8 mouse cellular contexts compared by ENCODE assay signal in the genomic region with DNA sequence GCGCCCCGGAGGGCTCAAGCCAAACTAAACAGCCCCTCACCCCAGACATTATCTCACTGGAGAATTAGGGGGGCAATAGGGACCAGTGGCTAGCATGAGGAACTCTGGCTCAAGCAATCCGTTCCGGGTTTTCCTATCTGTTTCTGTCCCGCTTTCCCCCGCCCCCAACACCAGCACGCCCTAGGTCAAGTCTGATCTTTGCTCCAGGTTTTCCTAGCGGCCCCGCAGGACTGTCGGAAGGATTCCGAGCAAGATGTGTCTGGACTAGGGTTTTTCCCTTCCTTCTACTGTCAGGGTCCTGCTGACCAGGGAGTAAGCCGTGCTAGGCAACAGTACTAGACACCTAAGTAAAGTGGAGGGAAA. TPM values are rescaled to one million over a fixed set of nuclear protein-coding genes. Genes with fewer than 3 reads are reported as not detected.
DNase-seq lines count a peak whose midpoint lies in the region; ATAC-seq and TF ChIP-seq lines count a peak whose summit lies in the region.

No protein-coding gene starts in this region.

- no peaks in the 10 kb centered on the region for H3K27me3 ChIP-seq in intestine, postnatal 0 days (replicated peaks; ENCODE audit: control insufficient read depth, insufficient read depth, low read length)
- peaks cover 31% of the 10 kb centered on the region for H3K27me3 ChIP-seq in liver, embryonic 16.5 days (ENCODE audit: control insufficient read depth, insufficient read depth, low read depth, low read length)
- peaks cover 22% of the 10 kb centered on the region for H3K27me3 ChIP-seq in neural tube, embryonic 12.5 days (replicated peaks)

- no peaks in the 10 kb centered on the region for H3K36me3 ChIP-seq in intestine, postnatal 0 days (ENCODE audit: control insufficient read depth, insufficient read depth)
- H3K36me3 ChIP-seq in liver, embryonic 16.5 days (ENCODE audit: control insufficient read depth, insufficient read depth), result no peaks in the 10 kb centered on the region
- H3K36me3 ChIP-seq in neural tube, embryonic 12.5 days, result peaks cover 4% of the 10 kb centered on the region; the same call in 1 of the 2 replicates

- peak overlapping the region; percentile 67; the same call in 1 of the 2 replicates for H3K9ac ChIP-seq in intestine, postnatal 0 days (ENCODE audit: low read depth, low read length)
- H3K9ac ChIP-seq in liver, embryonic 16.5 days (ENCODE audit: low read depth, low read length), result peak overlapping the region; percentile 73
- peak overlapping the region; percentile 50 for H3K9ac ChIP-seq in neural tube, embryonic 12.5 days

- peak; percentile 37 for ATAC-seq in intestine, postnatal 0 days
- ATAC-seq in liver, embryonic 16.5 days (ENCODE audit: low read depth), result peak; percentile 9
- 0 out of 2 replicates have a peak, but pooled peaks have one; percentile 11 for ATAC-seq in neural tube, embryonic 12.5 days (ENCODE audit: low FRiP score, low read depth)
- no peak for ATAC-seq in activated CD4-positive, CD25-positive, alpha-beta regulatory T cell, adult 4 months

- H3K9me3 ChIP-seq in intestine, postnatal 0 days (ENCODE audit: control insufficient read depth), result no peaks in the 10 kb centered on the region
- no peaks in the 10 kb centered on the region for H3K9me3 ChIP-seq in liver, embryonic 16.5 days (replicated peaks; ENCODE audit: control insufficient read depth, low read length)
- no peaks in the 10 kb centered on the region for H3K9me3 ChIP-seq in neural tube, embryonic 12.5 days

- peak; percentile 95 for DNase-seq in 3T3-L1 (ENCODE audit: low read depth, low spot score)
- peak; percentile 93 for DNase-seq in Muller cell, postnatal 12 days (ENCODE audit: inconsistent ontology term)
- DNase-seq in cerebellum, postnatal 36 days, result peak; percentile 88
- peak; percentile 74 to 83 for DNase-seq in gastrocnemius, adult 8-10 months (ENCODE audit: low spot score in 2 of 2)

- H3K27ac ChIP-seq in intestine, postnatal 0 days (ENCODE audit: low read depth, low read length), result peak overlapping the region; percentile 97
- peak overlapping the region; percentile 89 for H3K27ac ChIP-seq in liver, embryonic 16.5 days (ENCODE audit: low read length)
- H3K27ac ChIP-seq in neural tube, embryonic 12.5 days, result no peak overlapping the region

- peak overlapping the region; percentile 76 for H3K4me3 ChIP-seq in intestine, postnatal 0 days (ENCODE audit: low read depth, low read length)
- H3K4me3 ChIP-seq in liver, embryonic 16.5 days (ENCODE audit: low read depth, low read length), result peak overlapping the region; percentile 71
- peak overlapping the region; percentile 50 for H3K4me3 ChIP-seq in neural tube, embryonic 12.5 days

- H3K4me1 ChIP-seq in intestine, postnatal 0 days (replicated peaks; ENCODE audit: control insufficient read depth, insufficient read depth, low read length), result no peaks in the 10 kb centered on the region
- H3K4me1 ChIP-seq in liver, embryonic 16.5 days (ENCODE audit: control insufficient read depth, low read depth, low read length), result peaks cover 42% of the 10 kb centered on the region
- H3K4me1 ChIP-seq in neural tube, embryonic 12.5 days, result peaks cover 60% of the 10 kb centered on the region

- WGBS in intestine, postnatal 0 days, result 0% methylated on average over 12 of the region's 12 CpGs
- WGBS in liver, embryonic 16.5 days (ENCODE audit: insufficient replicate concordance), result under 1% methylated on average over 11 of the region's 12 CpGs
- WGBS in neural tube, embryonic 12.5 days, result under 1% methylated on average over 12 of the region's 12 CpGs

- peak overlapping the region; percentile 85 for H3K4me2 ChIP-seq in intestine, postnatal 0 days (replicated peaks; ENCODE audit: low read depth)
- H3K4me2 ChIP-seq in liver, embryonic 16.5 days (ENCODE audit: low read depth, low read length), result peak overlapping the region; percentile 99
- peak overlapping the region; percentile 100 for H3K4me2 ChIP-seq in neural tube, embryonic 12.5 days (replicated peaks)

- 0 out of 2 replicates have a peak, but pooled peaks have one; percentile 6 for TF ChIP-seq CTCF in intestine, postnatal 0 days (IDR thresholded peaks at IDR 0.05; ENCODE audit: low read depth)

RNA-seq across cellular contexts. Expression of a gene that starts 0.3 kb away (rescaled TPM):
- 10 to 100 TPM; 24.0 to 29.5 (median 27.7) TPM for total RNA-seq in gastrocnemius, adult 8-10 months (2022)
- polyA plus RNA-seq in intestine, postnatal 0 days (2015; fragmentation: Nextera tagmentation; extraction: Ambion mirVana), result 14.3 and 20.8 TPM in 2 replicates
- 2.4 and 2.7 TPM in 2 replicates for polyA plus RNA-seq in liver, embryonic 16.5 days (2015; fragmentation: Nextera tagmentation; extraction: Ambion mirVana)
- polyA plus RNA-seq in neural tube, embryonic 12.5 days (2016; fragmentation: Nextera tagmentation; extraction: Ambion mirVana), result 0.70 and 0.71 TPM in 2 replicates
- polyA plus RNA-seq in activated CD4-positive, CD25-positive, alpha-beta regulatory T cell, adult 4 months (2017; shearing (Covaris generic)), result 10 to 100 TPM; 13.2 to 16.5 TPM

RNA-seq across cellular contexts. Expression of a gene that starts 7.7 kb away (rescaled TPM):
- 1 to 10 TPM in 1 of 4 experiments, not detected in 3; 2.8 TPM for total RNA-seq in gastrocnemius, adult 8-10 months (2022)
- not detected in 2 replicates for polyA plus RNA-seq in intestine, postnatal 0 days (2015; fragmentation: Nextera tagmentation; extraction: Ambion mirVana)
- polyA plus RNA-seq in liver, embryonic 16.5 days (2015; fragmentation: Nextera tagmentation; extraction: Ambion mirVana), result not detected in 2 replicates
- polyA plus RNA-seq in neural tube, embryonic 12.5 days (2016; fragmentation: Nextera tagmentation; extraction: Ambion mirVana), result 0.37 and 0.46 TPM in 2 replicates
- polyA plus RNA-seq in activated CD4-positive, CD25-positive, alpha-beta regulatory T cell, adult 4 months (2017; shearing (Covaris generic)), result 1 to 10 TPM in 1 of 2 experiments, not detected in 1; 2.4 TPM

RNA-seq across cellular contexts. Expression of a gene that starts 16.8 kb away (rescaled TPM):
- 10 to 100 TPM; 37.8 to 46.1 (median 41.6) TPM for total RNA-seq in gastrocnemius, adult 8-10 months (2022)
- polyA plus RNA-seq in intestine, postnatal 0 days (2015; fragmentation: Nextera tagmentation; extraction: Ambion mirVana), result 29.2 and 32.1 TPM in 2 replicates
- 14.9 and 15.1 TPM in 2 replicates for polyA plus RNA-seq in liver, embryonic 16.5 days (2015; fragmentation: Nextera tagmentation; extraction: Ambion mirVana)
- polyA plus RNA-seq in neural tube, embryonic 12.5 days (2016; fragmentation: Nextera tagmentation; extraction: Ambion mirVana), result 33.4 and 35.0 TPM in 2 replicates
- polyA plus RNA-seq in activated CD4-positive, CD25-positive, alpha-beta regulatory T cell, adult 4 months (2017; shearing (Covaris generic)), result 10 to 100 TPM; 37.7 to 45.7 TPM

RNA-seq across cellular contexts. Expression of a gene that starts 23.3 kb away (rescaled TPM):
- 1 to 10 TPM; 2.3 to 3.4 (median 2.6) TPM for total RNA-seq in gastrocnemius, adult 8-10 months (2022)
- polyA plus RNA-seq in intestine, postnatal 0 days (2015; fragmentation: Nextera tagmentation; extraction: Ambion mirVana), result 106 and 118 TPM in 2 replicates
- 176 and 206 TPM in 2 replicates for polyA plus RNA-seq in liver, embryonic 16.5 days (2015; fragmentation: Nextera tagmentation; extraction: Ambion mirVana)
- polyA plus RNA-seq in neural tube, embryonic 12.5 days (2016; fragmentation: Nextera tagmentation; extraction: Ambion mirVana), result 252 and 272 TPM in 2 replicates
- polyA plus RNA-seq in activated CD4-positive, CD25-positive, alpha-beta regulatory T cell, adult 4 months (2017; shearing (Covaris generic)), result 10 to 100 TPM; 70.8 to 92.3 TPM

RNA-seq across cellular contexts. Expression of a gene that starts 23.4 kb away (rescaled TPM):
- 10 to 100 TPM; 14.1 to 20.6 (median 17.7) TPM for total RNA-seq in gastrocnemius, adult 8-10 months (2022)
- polyA plus RNA-seq in intestine, postnatal 0 days (2015; fragmentation: Nextera tagmentation; extraction: Ambion mirVana), result 43.4 and 48.6 TPM in 2 replicates
- 43.2 and 46.0 TPM in 2 replicates for polyA plus RNA-seq in liver, embryonic 16.5 days (2015; fragmentation: Nextera tagmentation; extraction: Ambion mirVana)
- 51.4 and 57.5 TPM in 2 replicates for polyA plus RNA-seq in neural tube, embryonic 12.5 days (2016; fragmentation: Nextera tagmentation; extraction: Ambion mirVana)
- polyA plus RNA-seq in activated CD4-positive, CD25-positive, alpha-beta regulatory T cell, adult 4 months (2017; shearing (Covaris generic)), result 10 to 100 TPM; 29.6 to 43.2 TPM
